22 mouse cellular contexts compared by ENCODE assay signal in genomic region chr11:12468661-12469060, GRCm38 (mm10). TPM values are rescaled to one million over a fixed set of nuclear protein-coding genes. Genes with fewer than 3 reads are reported as not detected.
"Had no signal": no experiment of that assay in that cellular context is flagged by ENCODE, and none has a peak within 500 bp of the region (broad histone marks: within the 10 kb centered on the region; RNA-seq: fewer than 3 reads in every experiment).

No protein-coding gene starts in this region.

- H3K9me3 ChIP-seq: limb, embryonic 12.5 days; limb, embryonic 15.5 days; liver, embryonic 12.5 days; liver, embryonic 15.5 days; midbrain, embryonic 10.5 days; midbrain, embryonic 13.5 days; neural tube, embryonic 13.5 days; stomach, embryonic 15.5 days had no signal

- H3K4me1 ChIP-seq: liver, embryonic 12.5 days; liver, embryonic 15.5 days had no signal

- H3K4me2 ChIP-seq: limb, embryonic 12.5 days; limb, embryonic 15.5 days; liver, embryonic 12.5 days; liver, embryonic 15.5 days; midbrain, embryonic 13.5 days; neural tube, embryonic 13.5 days; stomach, embryonic 15.5 days had no signal

- H3K27me3 ChIP-seq: stomach, embryonic 15.5 days had no signal

- H3K9ac ChIP-seq: limb, embryonic 12.5 days; limb, embryonic 15.5 days; liver, embryonic 12.5 days; liver, embryonic 15.5 days; midbrain, embryonic 13.5 days; neural tube, embryonic 13.5 days; stomach, embryonic 15.5 days had no signal

- DNase-seq: kidney, adult 18-20 months; kidney, adult 9 months; left cerebral cortex, postnatal 4 days; lung, adult 2 months; retina, postnatal 1 day; right cerebral cortex, postnatal 25 days; spleen, adult 18-20 months; thymus, postnatal 25 days had no signal

- H3K36me3 ChIP-seq: limb, embryonic 12.5 days; limb, embryonic 15.5 days; liver, embryonic 12.5 days; liver, embryonic 15.5 days; midbrain, embryonic 10.5 days; midbrain, embryonic 13.5 days; neural tube, embryonic 13.5 days; stomach, embryonic 15.5 days had no signal

- H3K4me3 ChIP-seq: limb, embryonic 12.5 days; limb, embryonic 15.5 days; liver, embryonic 12.5 days; liver, embryonic 15.5 days; megakaryocyte, embryonic 14.5 days; midbrain, embryonic 10.5 days; midbrain, embryonic 13.5 days; myocyte; neural tube, embryonic 13.5 days; stomach, embryonic 15.5 days had no signal

- ATAC-seq: liver, embryonic 12.5 days; lung, postnatal 0 days; midbrain, embryonic 13.5 days; midbrain, embryonic 16.5 days had no signal

- H3K27ac ChIP-seq: kidney, postnatal 0 days; limb, embryonic 12.5 days; limb, embryonic 15.5 days; liver, embryonic 12.5 days; liver, embryonic 15.5 days; midbrain, embryonic 10.5 days; midbrain, embryonic 13.5 days; neural tube, embryonic 13.5 days; stomach, embryonic 15.5 days had no signal

RNA-seq across cellular contexts. Expression of gene Cobl, which starts 3.9 kb away (rescaled TPM):
- total RNA-seq: monocyte, adult 5-6 weeks had no signal
